Mouse (Mus musculus) CH12F3 (cell line): ENCODE measurements around the gene BC100530.
"Not testable (repeated sequence)": the region's sequence is repeated elsewhere in the genome, so short reads cannot be mapped to it uniquely, and the experiment has no call there.

Experiments used
- in situ Hi-C: fragments of 300-500 bp; cut with MboI; formaldehyde crosslinking; loops from 2 replicates; pipeline ENCODE4 v1.14.3; 2020; ENCODE audit warnings: low sequenced_read_pairs

Gene BC100530

DNA sequence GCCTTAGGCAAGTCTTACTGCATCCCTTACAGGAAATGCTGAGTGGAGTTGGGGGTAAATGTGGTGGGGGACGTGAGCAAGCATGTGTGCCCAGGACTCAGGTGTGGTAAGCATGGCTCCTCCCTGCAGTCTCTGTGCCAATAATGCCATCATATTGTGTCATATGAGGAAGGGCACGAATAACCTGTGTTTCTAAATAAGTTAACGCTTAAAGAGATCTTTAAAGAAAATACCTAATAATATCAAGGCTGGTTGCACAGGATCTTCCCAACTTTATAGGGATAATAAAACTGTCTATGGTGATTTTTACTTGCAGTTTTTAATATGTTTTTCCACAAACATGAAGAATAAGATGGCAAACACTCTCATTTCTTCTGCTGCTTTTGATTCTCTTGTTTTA is at the start of gene BC100530:
Gene BC100530 (minus strand): TSS at position 101 of the 400 bp plus-strand sequence.
- in situ Hi-C loops = not testable (repeated sequence)

DNA sequence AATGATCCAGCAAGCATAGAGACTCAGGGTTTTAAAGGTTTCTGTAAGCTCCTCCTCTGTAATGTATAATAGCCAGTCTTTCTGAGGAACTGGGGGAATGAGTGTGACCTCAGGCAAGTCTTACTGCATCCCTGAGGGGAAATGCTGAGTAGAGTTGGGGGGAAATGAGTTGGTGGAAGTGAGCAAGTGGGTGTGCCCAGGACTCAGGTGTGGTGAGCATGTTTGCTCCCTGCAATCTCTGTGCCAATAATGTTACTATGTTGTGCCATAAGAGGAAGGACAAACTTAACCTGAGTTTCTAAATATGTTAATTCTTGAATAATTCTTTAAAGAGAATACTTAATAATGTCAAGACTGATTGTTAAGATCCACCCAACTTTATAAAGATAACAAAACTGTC is 40.8 kb upstream of the BC100530 start, which contains the start of gene Stfa2:
Gene Stfa2 (minus strand): TSS at position 101 of the 400 bp plus-strand sequence.
- in situ Hi-C loops = no loop called here

DNA sequence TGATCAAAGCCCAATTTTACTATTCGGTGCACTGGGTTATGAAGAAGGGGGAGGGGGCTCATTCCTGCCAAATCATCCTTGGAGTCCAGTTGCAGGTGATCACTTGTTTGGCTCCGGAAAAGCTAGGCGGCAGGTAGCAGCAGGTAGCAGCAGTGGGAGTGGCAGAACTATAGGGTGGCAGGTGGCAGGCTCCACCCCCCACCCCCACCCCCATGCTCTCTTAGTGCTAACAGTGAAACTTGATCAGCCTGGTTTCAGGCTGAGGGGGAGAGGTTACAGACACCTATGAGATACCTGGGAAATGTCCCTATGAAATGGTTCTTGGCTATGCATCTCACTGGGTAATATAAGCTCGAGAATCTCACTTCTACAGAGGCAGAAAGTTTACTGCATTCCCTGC is 21.5 kb upstream of the BC100530 start:
- in situ Hi-C loops = no loop called here

DNA sequence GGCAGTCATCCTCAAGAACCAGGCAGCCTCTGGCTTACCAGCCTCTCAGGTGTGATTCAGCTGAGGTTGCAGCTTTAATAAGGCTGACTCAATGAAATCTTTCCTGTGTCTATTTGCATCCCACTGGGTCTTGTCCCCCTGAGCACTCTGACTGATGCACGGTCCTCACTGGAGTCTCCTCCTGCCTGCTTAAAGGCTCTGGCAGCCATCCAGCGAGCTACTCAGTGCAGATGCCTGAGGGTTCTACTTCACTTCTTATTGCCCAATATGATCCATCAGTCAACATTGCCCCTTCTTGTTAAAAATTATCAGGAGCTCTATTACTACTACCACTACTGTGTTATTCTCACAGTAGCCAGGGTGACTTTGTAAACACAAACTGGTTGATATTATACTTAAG is 30.4 kb downstream of the BC100530 start:
- in situ Hi-C loops = no loop called here

DNA sequence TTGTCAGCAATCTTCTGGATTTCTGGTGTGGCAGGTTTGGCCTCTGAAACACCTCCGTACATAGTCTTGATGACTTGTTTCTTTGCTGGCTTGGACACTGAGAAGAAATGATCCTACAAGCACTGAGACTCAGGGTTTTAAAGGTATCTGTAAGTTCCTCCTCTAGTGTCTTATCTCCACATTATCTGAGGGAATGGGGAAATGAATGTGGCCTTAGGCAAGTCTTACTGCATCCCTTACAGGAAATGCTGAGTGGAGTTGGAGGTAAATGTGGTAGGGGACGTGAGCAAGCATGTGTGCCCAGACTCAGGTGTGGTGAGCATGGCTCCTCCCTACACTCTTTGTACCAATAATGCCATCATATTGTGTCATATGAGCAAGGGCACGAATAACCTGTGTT is 33.3 kb downstream of the BC100530 start, which contains the start of gene BC117090:
Gene BC117090 (minus strand): TSS at position 101 of the 400 bp plus-strand sequence.
- in situ Hi-C loops = no loop called here

DNA sequence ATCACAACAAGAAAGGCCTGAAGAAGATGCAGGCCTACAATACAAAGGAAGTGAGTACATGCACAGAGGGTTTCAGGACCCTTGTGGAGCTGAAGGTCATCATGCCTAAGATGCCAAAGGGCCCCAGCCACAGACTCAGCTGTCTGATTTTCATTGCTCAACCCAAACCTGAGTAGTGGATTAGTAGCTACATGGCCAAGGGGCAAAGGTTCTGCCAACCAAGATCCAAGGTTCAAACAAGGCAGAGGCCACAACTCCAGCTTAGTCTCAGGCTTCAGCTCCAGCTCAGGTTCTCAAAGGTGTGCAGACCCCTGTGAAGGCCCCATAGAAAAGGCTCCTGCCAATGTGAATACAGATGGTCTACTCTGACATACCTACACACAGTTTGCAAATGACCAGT is 48.3 kb downstream of the BC100530 start:
- in situ Hi-C loops = no loop called here

DNA sequence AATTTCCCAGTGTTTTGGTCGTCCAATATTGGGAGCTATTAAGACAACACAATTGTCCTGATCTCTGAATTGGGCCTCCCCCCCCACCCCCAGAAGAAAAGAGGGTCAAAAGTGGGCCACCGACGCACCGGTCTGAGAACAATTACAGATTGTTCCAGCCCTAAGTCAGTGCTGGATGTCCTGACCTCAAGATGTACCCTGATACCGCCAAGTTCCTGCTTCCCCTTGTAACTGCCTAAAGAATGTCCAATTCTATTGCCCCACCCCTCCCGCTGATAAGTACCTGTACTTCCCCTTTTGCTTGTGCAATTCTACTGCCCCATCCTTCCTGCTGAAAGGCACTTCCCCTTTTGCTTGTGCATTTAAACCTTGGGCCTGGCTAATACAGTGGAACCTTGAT is 51.4 kb downstream of the BC100530 start:
- in situ Hi-C loops = not testable (repeated sequence)
